Mouse (Mus musculus) lung, embryonic 14.5 days (tissue): ENCODE measurements at regions not wholly inside any gene's neighbourhood (a gene's known extent, or its start where the extent isn't known, plus 50 kb on each side); places are given as distances from the start of the nearest gene placed in this dataset.
"Not testable (repeated sequence)": the region's sequence is repeated elsewhere in the genome, so short reads cannot be mapped to it uniquely, and the experiment has no call there.

Experiments used
- ATAC-seq: fragments of 200-750 bp; cut with Nextera tagmentation; 2 replicates; pipeline ENCODE4 v1.8.0; 2017; ENCODE audit warnings: mild to moderate bottlenecking, moderate TSS enrichment, moderate library complexity; ENCODE audit not compliant: insufficient read depth
- DNase-seq: peaks from one replicate; pipeline ENCODE4 v3.0.0-alpha.2; 2015
- H3K27ac ChIP-seq: fragments of 300-500 bp; sonication (generic); 2 replicates; pipeline ENCODE4 v1.5.1; 2014; ENCODE audit warnings: low read depth, mild to moderate bottlenecking, moderate library complexity
- H3K27me3 ChIP-seq: fragments of 300-500 bp; sonication (generic); 2 replicates; pipeline ENCODE4 v1.6.1; 2014; ENCODE audit warnings: low read length, control low read depth; ENCODE audit not compliant: insufficient read depth
- H3K36me3 ChIP-seq: fragments of 300-500 bp; sonication (generic); 2 replicates; pipeline ENCODE4 v1.6.1; 2014; ENCODE audit warnings: control low read depth; ENCODE audit not compliant: insufficient read depth
- H3K4me1 ChIP-seq: fragments of 300-500 bp; sonication (generic); 2 replicates; pipeline ENCODE4 v1.6.1; 2014; ENCODE audit warnings: antibody characterized with exemption, control low read depth; ENCODE audit not compliant: insufficient read depth
- H3K4me2 ChIP-seq: fragments of 300-500 bp; sonication (generic); 2 replicates; pipeline ENCODE4 v1.6.1; 2014; ENCODE audit warnings: mild to moderate bottlenecking
- H3K4me3 ChIP-seq: fragments of 300-500 bp; sonication (generic); 2 replicates; pipeline ENCODE4 v1.5.1; 2014; ENCODE audit warnings: low read depth, low read length
- H3K9ac ChIP-seq: fragments of 300-500 bp; sonication (generic); 2 replicates; pipeline ENCODE4 v1.6.1; 2014
- H3K9me3 ChIP-seq: fragments of 300-500 bp; sonication (generic); 2 replicates; pipeline ENCODE4 v1.6.1; 2016; ENCODE audit warnings: low read depth, low read length, control low read depth
- CTCF ChIP-seq: IDR thresholded peaks from 2 replicates; pipeline ENCODE4 v1.5.1; 2016; ENCODE audit warnings: antibody characterized with exemption, low read depth
- WGBS: fragments of 180-500 bp; shearing (Covaris S2); extraction: QIAGEN DNeasy Blood & Tissue Kit; methylation state at CpG from one replicate; pipeline ENCODE4 v1.1.7; 2014; 5-methylcytosine and 5-hydroxymethylcytosine counted together

DNA sequence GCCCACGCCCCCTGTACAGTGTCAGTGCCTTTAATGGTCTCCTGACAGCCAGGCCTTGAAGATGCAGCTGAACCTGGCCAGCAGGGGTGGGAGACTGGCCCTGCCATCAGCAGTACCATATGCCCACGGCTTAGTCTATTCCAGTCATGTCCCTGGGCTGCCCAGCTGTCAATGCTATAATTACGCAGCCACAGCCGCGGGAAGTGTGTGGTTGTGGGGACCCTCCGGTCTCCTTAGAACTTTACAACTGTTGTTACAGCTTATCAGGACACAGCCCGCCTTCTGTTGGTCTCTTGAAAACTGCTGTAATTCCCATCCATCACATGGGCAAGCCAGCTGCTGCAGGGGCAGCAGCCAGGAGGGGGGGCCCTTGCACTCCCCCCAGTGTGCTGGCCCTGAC, 375.1 kb upstream of the Zfp507 start:
- Histone ChIP-seq H3K4me1 (no peaks in the 10 kb centered on the region), H3K27ac (no peak overlapping the region), H3K4me2 (no peak overlapping the region), H3K9ac (no peak overlapping the region), H3K36me3 (no peaks in the 10 kb centered on the region), H3K4me3 (no peak overlapping the region), H3K27me3 (no peaks in the 10 kb centered on the region), H3K9me3 (no peaks in the 10 kb centered on the region)
- TF ChIP-seq CTCF: no peak
- DNase-seq (peak; percentile 18), ATAC-seq (no peak; the same call in 1 of the 2 replicates)
- 33% methylated on average over 7 of the region's 7 CpGs for WGBS

DNA sequence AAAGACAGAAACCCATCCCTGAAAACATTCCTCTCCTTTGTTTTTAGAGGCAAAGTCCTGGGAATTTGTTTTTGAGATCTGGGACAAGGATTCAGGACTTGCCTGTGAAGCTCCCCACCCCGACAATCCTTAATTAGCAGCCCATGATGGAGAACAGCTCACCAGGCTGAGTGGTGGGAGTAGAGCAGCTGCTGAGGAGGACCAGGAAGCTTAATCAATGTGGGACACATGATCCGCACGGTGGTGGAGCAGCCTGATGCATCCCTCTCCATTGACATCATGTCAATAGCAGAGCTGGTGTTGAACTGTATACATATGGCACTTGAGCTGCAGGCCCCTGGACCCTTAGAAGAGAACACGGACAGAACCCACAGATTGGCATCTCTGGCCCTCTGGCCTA, 372.5 kb upstream of the Zfp507 start:
- Histone ChIP-seq H3K36me3 (no peaks in the 10 kb centered on the region), H3K27ac (no peak overlapping the region), H3K9ac (no peak overlapping the region), H3K4me3 (no peak overlapping the region), H3K27me3 (no peaks in the 10 kb centered on the region), H3K4me2 (no peak overlapping the region), H3K9me3 (no peaks in the 10 kb centered on the region), H3K4me1 (no peaks in the 10 kb centered on the region)
- no peak for TF ChIP-seq CTCF
- DNase-seq: no peak
- ATAC-seq: no peak
- WGBS: 76% methylated on average over 4 of the region's 4 CpGs

DNA sequence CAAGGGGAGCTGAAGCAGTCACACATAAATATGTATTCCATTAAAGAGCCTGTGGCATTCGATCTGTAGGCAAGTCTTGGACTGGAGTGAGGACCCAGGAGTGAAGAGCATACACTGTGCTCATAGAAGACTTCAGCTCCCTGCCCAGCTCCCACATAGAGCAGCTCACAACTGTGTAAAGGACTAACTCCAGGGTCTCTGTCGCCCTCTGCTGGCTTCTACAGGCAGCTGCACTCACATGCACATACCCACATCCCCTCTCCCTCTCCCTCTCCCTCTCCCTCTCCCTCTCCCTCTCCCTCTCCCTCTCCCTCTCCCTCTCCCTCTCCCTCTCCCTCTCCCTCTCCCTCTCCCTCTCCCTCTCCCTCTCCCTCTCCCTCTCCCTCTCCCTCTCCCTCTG, 369.7 kb upstream of the Zfp507 start:
- not testable (repeated sequence) for H3K4me2 ChIP-seq, H3K4me3 ChIP-seq, ATAC-seq, H3K36me3 ChIP-seq, H3K9ac ChIP-seq, H3K4me1 ChIP-seq, H3K27ac ChIP-seq, H3K9me3 ChIP-seq, H3K27me3 ChIP-seq, DNase-seq
- peak; percentile 40 for TF ChIP-seq CTCF
- WGBS: 56% methylated on average over 2 of the region's 2 CpGs

DNA sequence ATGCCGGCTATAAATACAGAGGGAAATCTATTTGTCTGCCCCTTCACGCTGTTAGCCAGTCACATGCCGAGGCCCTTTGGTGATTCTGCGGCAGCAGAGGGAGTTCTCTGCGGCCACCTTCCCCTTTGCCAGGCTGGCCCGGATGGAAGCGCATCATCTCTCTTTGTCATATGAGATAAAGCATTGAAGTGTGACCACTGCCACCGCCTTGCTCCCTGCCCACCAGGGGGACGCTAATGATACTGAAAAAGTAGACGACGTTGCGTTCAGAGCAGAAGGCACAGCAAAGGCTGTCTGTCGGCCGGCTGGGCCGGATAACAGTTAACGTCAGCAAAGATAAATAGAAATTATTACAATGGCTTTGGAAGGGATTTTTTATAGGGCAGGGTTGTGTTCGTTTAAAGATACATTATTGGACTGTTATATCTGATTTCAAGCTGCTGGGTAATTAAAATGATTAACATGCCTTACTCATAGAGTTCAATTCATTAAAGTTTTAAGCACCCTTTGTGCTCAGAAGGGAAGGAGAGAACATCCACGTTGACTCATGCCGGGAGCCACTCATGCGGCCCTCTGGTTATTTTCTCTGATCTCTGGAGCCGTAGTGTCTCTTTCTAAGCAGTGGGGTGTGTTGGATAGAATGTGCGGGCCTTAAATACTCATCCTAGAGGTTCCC, 354.6 kb upstream of the Zfp507 start:
- DNase-seq: peak; percentile 48
- H3K27me3 ChIP-seq: no peaks in the 10 kb centered on the region
- no peak overlapping the region for H3K4me2 ChIP-seq
- H3K4me3 ChIP-seq: no peak overlapping the region
- no peak overlapping the region for H3K27ac ChIP-seq
- TF ChIP-seq CTCF: peak; percentile 25; the same call in 1 of the 2 replicates
- H3K9ac ChIP-seq: no peak overlapping the region
- 42% methylated on average over 22 of the region's 22 CpGs for WGBS
- peaks cover 14% of the 10 kb centered on the region for H3K4me1 ChIP-seq
- no peaks in the 10 kb centered on the region for H3K36me3 ChIP-seq
- H3K9me3 ChIP-seq: no peaks in the 10 kb centered on the region
- no peak for ATAC-seq

DNA sequence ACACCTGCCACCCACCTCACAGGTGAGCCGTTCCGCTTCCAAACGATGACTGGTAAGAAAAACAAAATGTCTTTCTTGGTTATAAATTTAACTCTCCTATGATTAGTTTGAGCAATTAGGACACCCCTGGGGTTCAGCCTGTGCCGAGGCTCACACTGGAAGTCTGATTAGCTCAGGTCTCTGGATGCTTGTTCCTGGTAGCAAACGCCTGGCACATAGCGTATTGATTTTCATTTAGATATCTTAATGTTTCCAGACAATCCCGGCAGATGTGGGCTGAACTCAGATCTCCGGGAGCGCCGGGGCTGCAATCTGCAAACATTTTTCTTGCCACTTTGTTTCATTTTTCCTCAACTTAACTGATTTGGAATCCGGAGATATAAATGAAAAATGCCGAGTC, 353.8 kb upstream of the Zfp507 start:
- no peak for ATAC-seq
- no peak for TF ChIP-seq CTCF
- Histone ChIP-seq H3K9me3 (no peaks in the 10 kb centered on the region), H3K4me2 (no peak overlapping the region), H3K4me3 (no peak overlapping the region), H3K27ac (no peak overlapping the region; the same call in 1 of the 2 replicates), H3K27me3 (no peaks in the 10 kb centered on the region), H3K36me3 (no peaks in the 10 kb centered on the region), H3K4me1 (peaks cover 14% of the 10 kb centered on the region), H3K9ac (no peak overlapping the region)
- no peak for DNase-seq
- 45% methylated on average over 12 of the region's 12 CpGs for WGBS

DNA sequence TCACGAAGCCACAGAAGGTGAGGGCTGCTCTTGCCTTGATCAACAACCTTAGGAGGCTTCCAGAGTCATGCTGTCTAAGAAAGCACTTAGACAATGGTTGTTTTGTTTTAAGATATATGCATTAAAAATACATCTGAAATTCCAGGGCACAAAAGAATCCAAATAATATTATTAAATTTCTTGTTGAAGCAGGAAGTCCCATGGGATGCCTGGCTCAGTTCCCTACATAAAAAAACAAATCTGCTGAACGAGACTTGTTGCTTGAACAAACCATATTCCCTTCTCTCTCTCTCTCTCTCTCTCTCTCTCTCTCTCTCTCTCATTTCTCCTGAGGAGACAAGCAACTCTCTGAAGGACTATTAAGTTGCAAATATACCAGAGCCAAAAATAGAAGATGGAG, 352.8 kb upstream of the Zfp507 start:
- ATAC-seq: no peak
- H3K36me3 ChIP-seq: no peaks in the 10 kb centered on the region
- no peak overlapping the region for H3K9ac ChIP-seq
- no peaks in the 10 kb centered on the region for H3K9me3 ChIP-seq
- no peak for TF ChIP-seq CTCF
- no peak overlapping the region for H3K4me3 ChIP-seq
- peak; percentile 60 for DNase-seq
- no peak overlapping the region for H3K4me2 ChIP-seq
- 35% methylated on average over 2 of the region's 2 CpGs for WGBS
- H3K27ac ChIP-seq: peak overlapping the region; percentile 71; the same call in 1 of the 2 replicates
- H3K27me3 ChIP-seq: no peaks in the 10 kb centered on the region
- H3K4me1 ChIP-seq: peaks cover 14% of the 10 kb centered on the region

DNA sequence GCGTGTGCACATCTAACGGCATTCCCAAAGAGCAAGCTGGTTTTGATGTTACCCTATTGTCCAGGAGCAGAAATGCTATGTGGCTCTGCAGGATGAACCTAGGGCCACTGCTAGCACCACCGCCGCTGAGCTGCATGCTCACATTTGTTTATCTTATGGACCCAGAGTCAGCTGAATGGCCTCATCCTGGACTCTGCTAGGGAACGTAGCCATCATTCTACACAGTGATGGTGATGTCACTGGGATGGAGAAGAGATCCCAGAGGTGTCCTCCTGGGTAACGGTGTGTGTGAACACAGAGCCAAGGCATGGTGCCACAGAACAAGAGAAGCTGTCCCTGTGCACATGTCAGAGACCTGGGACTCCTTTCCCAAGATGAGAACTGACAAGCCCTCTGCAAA, 352.4 kb upstream of the Zfp507 start:
- Histone ChIP-seq H3K9ac (no peak overlapping the region), H3K4me2 (no peak overlapping the region), H3K4me1 (peaks cover 14% of the 10 kb centered on the region), H3K4me3 (no peak overlapping the region), H3K9me3 (no peaks in the 10 kb centered on the region), H3K27ac (peak overlapping the region; percentile 71; the same call in 1 of the 2 replicates), H3K27me3 (no peaks in the 10 kb centered on the region), H3K36me3 (no peaks in the 10 kb centered on the region)
- 53% methylated on average over 6 of the region's 6 CpGs for WGBS
- peak; percentile 44 for DNase-seq
- peak; percentile 54; the same call in 1 of the 2 replicates for ATAC-seq
- TF ChIP-seq CTCF: no peak
